Mouse (Mus musculus) thymus, adult 2 months (tissue): ENCODE results near the gene Syt11. TPM values are rescaled to one million over a fixed set of nuclear protein-coding genes. Genes with fewer than 3 reads are reported as not detected.
"Not testable (repeated sequence)": the region's sequence is repeated elsewhere in the genome, so short reads cannot be mapped to it uniquely, and the experiment has no call there.

ENCODE experiments used
- DNase-seq: peaks from one replicate; pipeline ENCODE4 v3.0.0; 2021
- H3K27ac ChIP-seq: fragments of 200-500 bp; 2 replicates; pipeline ENCODE4 v1.5.1; 2012; ENCODE audit warnings: low read length, control low read depth; ENCODE audit not compliant: control insufficient read depth, insufficient read depth
- H3K27me3 ChIP-seq: fragments of 200-500 bp; 2 replicates; pipeline ENCODE4 v1.6.1; 2012; ENCODE audit warnings: mild to moderate bottlenecking, low read length, moderate library complexity, mixed read lengths; ENCODE audit not compliant: control insufficient read depth, insufficient read depth
- H3K36me3 ChIP-seq: fragments of 200-500 bp; 2 replicates; pipeline ENCODE4 v1.6.1; 2012; ENCODE audit warnings: mild to moderate bottlenecking, low read length, moderate library complexity; ENCODE audit not compliant: control insufficient read depth, insufficient read depth
- H3K4me1 ChIP-seq: fragments of 200-500 bp; replicated peaks from 2 replicates; pipeline ENCODE4 v1.6.1; 2012; ENCODE audit warnings: low read length; ENCODE audit not compliant: control insufficient read depth, insufficient read depth
- H3K4me3 ChIP-seq: fragments of 200-500 bp; 2 replicates; pipeline ENCODE4 v1.5.1; 2012; ENCODE audit warnings: mild to moderate bottlenecking, low read length, control low read depth, moderate library complexity; ENCODE audit not compliant: control insufficient read depth, insufficient read depth
- CTCF ChIP-seq: fragments of 200-500 bp; IDR thresholded peaks from 2 replicates; pipeline ENCODE4 v1.5.1; 2012; ENCODE audit warnings: mild to moderate bottlenecking, control low read depth, low read length, moderate library complexity, borderline replicate concordance; ENCODE audit not compliant: control insufficient read depth, poor library complexity, insufficient read depth; ENCODE audit errors: extremely low read depth
- POLR2A ChIP-seq: fragments of 200-500 bp; IDR thresholded peaks from 2 replicates; pipeline ENCODE4 v1.6.1; 2012; ENCODE audit warnings: mild to moderate bottlenecking, low read length, control low read depth, moderate library complexity; ENCODE audit not compliant: control insufficient read depth, poor library complexity, insufficient read depth; ENCODE audit errors: extremely low read depth
- whole genome bisulfite sequencing: fragments of 180-500 bp; shearing (Covaris S2); methylation state at CpG from one replicate; pipeline ENCODE4 v1.1.7; 2018; 5-methylcytosine and 5-hydroxymethylcytosine counted together
- polyA plus RNA-seq: library from polyadenylated mRNA; depleted of rRNA; stranded (reverse); fragments of >200 nt; gene quantifications from 2 replicates; pipeline ENCODE4 v1.2.3, GENCODE M21; 2012

Syt11 gene
- polyA plus RNA-seq, 1 experiment, result 3.2 TPM

DNA sequence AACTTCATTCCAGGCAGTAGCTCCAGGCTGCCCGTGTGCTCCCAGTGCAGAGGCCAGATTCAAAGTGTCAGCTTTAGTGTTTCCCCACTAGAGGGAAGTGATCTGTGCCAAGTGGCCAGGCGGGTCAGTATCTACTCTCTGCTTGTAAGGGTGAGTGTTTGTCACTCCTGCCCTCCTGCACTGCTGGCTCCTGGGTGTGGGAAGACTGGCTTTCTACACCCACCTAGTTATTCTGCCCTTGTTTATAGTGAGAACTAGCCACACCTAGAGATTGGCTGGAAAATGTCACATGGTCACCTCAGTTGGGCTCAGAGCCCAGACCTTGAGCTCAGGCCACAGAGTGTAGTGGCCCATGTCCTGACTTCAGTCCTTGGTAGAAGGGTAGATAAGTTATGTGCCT, 55.9 kb downstream of the Syt11 start:
- Histone ChIP-seq H3K27ac (no peak overlapping the region; the same call in 1 of the 2 replicates), H3K4me3 (no peak overlapping the region), H3K27me3 (no peaks in the 10 kb centered on the region), H3K4me1 (peaks cover 5% of the 10 kb centered on the region), H3K36me3 (no peaks in the 10 kb centered on the region; the same call in 1 of the 2 replicates)
- no peak for TF ChIP-seq POLR2A
- no peak for TF ChIP-seq CTCF
- no peak for DNase-seq
- 90% methylated on average over 2 of the region's 2 CpGs for WGBS

DNA sequence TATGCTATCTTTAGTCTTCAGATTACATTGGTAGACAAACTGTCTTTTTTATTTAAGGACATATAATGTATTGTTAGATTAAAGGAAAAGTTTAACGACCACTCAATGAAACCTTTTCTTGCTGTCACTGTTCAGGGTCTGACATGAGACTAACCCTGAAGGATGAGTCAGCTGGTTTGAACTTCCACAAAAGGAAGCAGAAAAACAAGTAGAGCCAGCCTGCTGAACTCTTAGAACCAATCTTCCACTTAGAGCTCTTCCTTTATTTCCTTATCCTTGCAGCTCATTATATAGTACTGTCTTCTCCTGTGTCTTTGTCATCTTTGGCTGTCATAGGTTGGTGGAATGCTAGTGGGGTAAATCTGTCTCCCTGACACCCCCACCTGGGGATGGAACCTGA, 57.1 kb downstream of the Syt11 start:
- WGBS, result 2% methylated on average over 1 of the region's 1 CpGs
- no peak for DNase-seq
- no peak for TF ChIP-seq POLR2A
- TF ChIP-seq CTCF, result no peak
- Histone ChIP-seq H3K4me3 (no peak overlapping the region), H3K27ac (no peak overlapping the region), H3K36me3 (peaks cover 11% of the 10 kb centered on the region), H3K27me3 (no peaks in the 10 kb centered on the region), H3K4me1 (peaks cover 5% of the 10 kb centered on the region)

DNA sequence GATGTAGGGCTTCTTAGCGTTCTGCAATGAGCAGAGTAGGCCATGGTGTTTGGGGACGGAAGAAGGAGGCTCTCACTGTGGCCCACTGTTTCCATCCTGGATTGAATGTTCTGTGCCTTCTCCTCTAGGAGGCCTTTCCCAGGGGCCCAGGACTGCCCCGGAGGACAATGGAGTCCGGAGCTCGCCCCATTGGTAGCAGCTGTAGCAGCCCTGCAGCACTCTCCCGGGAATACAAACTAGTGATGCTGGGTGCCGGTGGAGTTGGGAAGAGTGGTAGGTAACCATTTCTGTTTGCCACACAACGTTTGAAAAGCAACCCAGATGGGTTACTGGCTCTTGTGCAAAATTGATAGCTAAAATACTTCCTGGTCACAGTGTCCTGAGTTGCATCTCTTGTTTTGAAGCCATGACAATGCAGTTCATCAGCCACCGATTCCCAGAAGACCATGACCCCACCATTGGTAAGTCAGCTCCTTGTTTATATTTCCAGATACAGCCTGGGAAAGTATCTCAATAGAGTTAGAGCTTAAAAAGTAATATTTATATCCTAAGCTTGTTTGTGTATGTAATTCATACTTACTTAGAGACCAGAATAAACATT, 57.7 kb downstream of the Syt11 start:
- Histone ChIP-seq H3K4me3 (peak overlapping the region; percentile 56), H3K36me3 (peaks cover 16% of the 10 kb centered on the region), H3K27ac (peak overlapping the region; percentile 15; the same call in 1 of the 2 replicates), H3K27me3 (no peaks in the 10 kb centered on the region), H3K4me1 (peaks cover 5% of the 10 kb centered on the region)
- TF ChIP-seq POLR2A (no peak), CTCF (no peak)
- peak; percentile 16 for DNase-seq
- WGBS, result 6% methylated on average over 9 of the region's 9 CpGs

DNA sequence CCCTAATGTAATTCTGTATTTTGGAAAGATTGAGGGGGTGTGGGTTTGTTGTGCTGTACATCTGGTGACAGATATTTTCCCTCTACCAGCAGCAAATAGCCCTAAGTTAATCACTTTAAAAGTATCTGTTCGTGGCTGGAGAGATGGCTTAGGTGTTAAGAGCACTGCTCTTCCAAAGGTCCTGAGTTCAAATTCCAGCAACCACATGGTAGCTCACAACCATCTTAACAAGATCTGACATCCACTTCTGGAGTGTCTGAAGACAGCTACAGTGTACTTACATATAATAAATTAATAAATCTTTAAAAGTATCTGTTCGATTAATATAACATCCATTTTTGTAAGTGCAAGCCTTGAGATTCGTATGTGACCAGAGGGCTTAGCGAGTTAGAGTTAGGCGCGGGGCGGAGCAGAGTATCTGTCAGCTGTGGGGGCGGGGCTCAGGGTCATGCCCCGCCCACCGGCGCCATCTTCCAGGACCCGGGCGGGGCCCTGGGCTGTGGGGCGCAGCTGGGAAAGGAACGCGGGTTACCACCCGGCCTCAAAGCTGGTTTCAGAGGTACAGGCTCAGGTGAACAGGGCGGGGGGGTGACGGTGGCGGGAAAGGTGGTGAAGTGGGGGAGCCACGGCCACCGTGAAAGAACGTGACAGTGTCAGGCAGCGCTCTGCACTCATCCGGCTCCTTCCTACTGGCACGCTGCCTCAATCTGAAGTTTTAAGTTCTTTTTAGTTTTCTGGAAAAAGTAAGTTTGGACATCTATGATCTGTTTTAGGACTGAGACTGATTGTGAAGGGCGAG, 58.4 kb downstream of the Syt11 start, which contains the start of gene Rit1:
Rit1 (plus strand) TSS at position 440 of the 799 bp plus-strand sequence.
- H3K36me3 ChIP-seq, result peaks cover 23% of the 10 kb centered on the region
- DNase-seq, result peak; percentile 84
- peaks cover 5% of the 10 kb centered on the region for H3K4me1 ChIP-seq
- WGBS, result under 1% methylated on average over 27 of the region's 27 CpGs
- H3K4me3 ChIP-seq, result peak within 1 kb of the TSS; percentile 56
- H3K27me3 ChIP-seq, result no peaks in the 10 kb centered on the region
- TF ChIP-seq POLR2A (peak; percentile 47; the same call in 1 of the 2 replicates), CTCF (0 out of 2 replicates have a peak, but pooled peaks have one; percentile 47)
- H3K27ac ChIP-seq, result peak within 1 kb of the TSS; percentile 15; the same call in 1 of the 2 replicates

DNA sequence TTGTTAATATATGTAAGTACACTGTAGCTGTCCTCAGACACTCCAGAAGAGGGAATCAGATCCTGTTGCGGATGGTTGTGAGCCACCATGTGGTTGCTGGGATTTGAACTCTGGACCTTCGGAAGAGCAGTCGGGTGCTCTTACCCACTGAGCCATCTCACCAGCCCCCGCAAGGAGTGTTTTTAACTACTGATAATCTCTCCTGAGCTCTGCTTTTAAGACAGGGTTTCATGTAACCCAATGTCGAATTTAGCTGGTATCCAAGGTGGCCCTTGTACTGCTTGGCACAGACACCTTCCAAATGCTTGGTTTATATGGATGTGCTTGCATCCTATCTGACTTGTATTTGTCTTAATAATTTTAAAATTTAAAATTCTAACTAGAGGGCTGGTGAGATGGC, 59.2 kb downstream of the Syt11 start:
- H3K4me1 ChIP-seq, H3K27me3 ChIP-seq: not testable (repeated sequence)

DNA sequence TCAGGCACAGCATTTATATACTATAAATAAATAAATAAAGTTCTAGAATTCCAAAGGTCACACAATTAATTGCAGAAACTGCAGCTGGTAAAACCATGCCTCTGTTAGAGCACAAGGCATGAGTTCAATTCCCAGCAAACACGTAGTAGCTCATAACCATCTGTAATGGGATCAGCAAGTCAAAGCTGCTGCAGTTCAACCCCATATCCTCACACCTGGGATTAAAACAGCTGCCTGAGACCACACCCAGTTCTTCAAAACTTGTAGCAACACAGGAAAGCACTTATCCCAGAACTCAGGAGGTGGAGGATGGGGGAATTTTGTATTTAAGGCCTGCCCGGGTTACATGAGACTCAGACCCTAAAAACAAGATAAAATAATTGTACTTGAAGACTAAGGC, 60.2 kb downstream of the Syt11 start:
- WGBS, result 93% methylated on average over 2 of the region's 2 CpGs
- no peak for DNase-seq
- peaks cover 41% of the 10 kb centered on the region for H3K36me3 ChIP-seq
- H3K4me3 ChIP-seq, result no peak overlapping the region
- no peak overlapping the region for H3K27ac ChIP-seq
- no peaks in the 10 kb centered on the region for H3K27me3 ChIP-seq
- H3K4me1 ChIP-seq, result peaks cover 5% of the 10 kb centered on the region
- TF ChIP-seq CTCF, result no peak
- TF ChIP-seq POLR2A, result no peak

More for the DNA sequence above, 59.2 kb downstream of the Syt11 start:
- not testable (repeated sequence) for H3K4me3 ChIP-seq, DNase-seq, H3K27ac ChIP-seq
- peaks cover 31% of the 10 kb centered on the region for H3K36me3 ChIP-seq
- WGBS, result 94% methylated on average over 5 of the region's 5 CpGs

DNA sequence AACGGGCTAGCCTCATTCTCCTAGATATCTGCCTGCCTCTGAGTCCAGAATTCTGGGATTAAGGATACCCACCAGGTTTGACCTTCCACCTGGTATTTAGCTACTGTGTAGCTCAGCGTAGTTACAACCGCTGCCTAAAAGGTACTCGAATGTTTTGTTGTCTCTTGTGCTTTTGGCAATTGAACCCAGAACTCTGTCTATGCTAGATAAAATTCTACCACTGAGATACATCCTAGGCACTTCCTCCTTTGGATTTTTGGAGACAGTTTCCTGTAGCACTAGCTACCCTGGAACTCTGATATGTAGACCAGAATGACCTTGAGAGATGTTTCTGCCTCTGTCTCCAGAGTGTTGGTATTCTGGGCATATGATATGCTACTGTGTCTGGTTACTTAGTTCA, 61.3 kb downstream of the Syt11 start:
- no peak for DNase-seq
- H3K36me3 ChIP-seq, result peaks cover 51% of the 10 kb centered on the region
- WGBS, result 97% methylated on average over 4 of the region's 4 CpGs
- H3K27ac ChIP-seq, result no peak overlapping the region
- H3K4me1 ChIP-seq, result peaks cover 5% of the 10 kb centered on the region
- no peak overlapping the region for H3K4me3 ChIP-seq
- H3K27me3 ChIP-seq, result no peaks in the 10 kb centered on the region
- TF ChIP-seq CTCF (no peak), POLR2A (no peak)
